Mouse (Mus musculus) hindbrain, postnatal 0 days (tissue): ENCODE measurements around the gene Prg4. TPM values are rescaled to one million over a fixed set of nuclear protein-coding genes. Genes with fewer than 3 reads are reported as not detected.

Experiments
- ATAC-seq: fragments of 200-750 bp; cut with Nextera tagmentation; 2 replicates; pipeline ENCODE4 v1.8.0; 2017; ENCODE audit warnings: mild to moderate bottlenecking, moderate TSS enrichment, moderate library complexity
- DNase-seq: peaks from one replicate; pipeline ENCODE4 v3.0.0-alpha.2; 2015; ENCODE audit warnings: low spot score
- H3K27ac ChIP-seq: fragments of 300-500 bp; sonication (generic); 2 replicates; pipeline ENCODE4 v1.5.1; 2014; ENCODE audit warnings: mild to moderate bottlenecking
- H3K27me3 ChIP-seq: fragments of 300-500 bp; sonication (generic); 2 replicates; pipeline ENCODE4 v1.6.1; 2014; ENCODE audit warnings: low read length, mixed read lengths; ENCODE audit not compliant: insufficient read depth
- H3K36me3 ChIP-seq: fragments of 300-500 bp; sonication (generic); 2 replicates; pipeline ENCODE4 v1.6.1; 2014; ENCODE audit warnings: low read length, mixed read lengths; ENCODE audit not compliant: insufficient read depth
- H3K4me1 ChIP-seq: fragments of 300-500 bp; sonication (generic); 2 replicates; pipeline ENCODE4 v1.6.1; 2014; ENCODE audit warnings: antibody characterized with exemption, low read length, mixed read lengths; ENCODE audit not compliant: insufficient read depth
- H3K4me2 ChIP-seq: fragments of 300-500 bp; sonication (generic); 2 replicates; pipeline ENCODE4 v1.6.1; 2014; ENCODE audit warnings: low read depth, mild to moderate bottlenecking, low read length, moderate library complexity, mixed read lengths
- H3K4me3 ChIP-seq: fragments of 300-500 bp; sonication (generic); 2 replicates; pipeline ENCODE4 v1.5.1; 2014; ENCODE audit warnings: low read length
- H3K9ac ChIP-seq: fragments of 300-500 bp; sonication (generic); replicated peaks from 2 replicates; pipeline ENCODE4 v1.6.1; 2014; ENCODE audit warnings: mild to moderate bottlenecking, low read length, moderate library complexity, mixed read lengths
- H3K9me3 ChIP-seq: fragments of 300-500 bp; sonication (generic); 2 replicates; pipeline ENCODE4 v1.6.1; 2016; ENCODE audit warnings: low read length, mixed read lengths
- CTCF ChIP-seq: IDR thresholded peaks from 2 replicates; pipeline ENCODE4 v1.5.1; 2016; ENCODE audit warnings: antibody characterized with exemption, control low read depth, low read depth
- WGBS: fragments of 180-500 bp; shearing (Covaris S2); extraction: QIAGEN DNeasy Blood & Tissue Kit; methylation state at CpG from one replicate; pipeline ENCODE4 v1.1.7; 2014; 5-methylcytosine and 5-hydroxymethylcytosine counted together
- polyA plus RNA-seq: library from polyadenylated mRNA; unstranded; fragments of >200 nt; fragmentation: Nextera tagmentation; extraction: Ambion mirVana; gene quantifications from 2 replicates; pipeline ENCODE4 v1.2.1, GENCODE M21; 2015
- total RNA-seq: library from RNA; depleted of rRNA; stranded (reverse); fragments of >200 nt; gene quantifications from 2 replicates; pipeline ENCODE4 v1.2.3, GENCODE M21; 2014; rRNA removed

Gene Prg4
- total and polyA plus RNA-seq, 2 experiments from 2014 or later, result 1.0 to 1.3 TPM

- H3K9me3 ChIP-seq, result no peaks in the 10 kb centered on the region
- H3K4me3 ChIP-seq, result no peak overlapping the region
- H3K27ac ChIP-seq, result no peak overlapping the region
- H3K9ac ChIP-seq, result no peak overlapping the region
- TF ChIP-seq CTCF, result no peak
- no peaks in the 10 kb centered on the region for H3K4me1 ChIP-seq
- no peaks in the 10 kb centered on the region for H3K27me3 ChIP-seq
- no peak for ATAC-seq
- no peak overlapping the region for H3K4me2 ChIP-seq
- 92% methylated on average over 4 of the region's 4 CpGs for WGBS
- DNase-seq, result no peak
- peaks cover 56% of the 10 kb centered on the region for H3K36me3 ChIP-seq
These were observed 47.5 kb downstream of the Prg4 start for GRCm38 (mm10) chr1:150418426-150418825.

GRCm38 (mm10) chr1:150416006-150416405, 50.0 kb downstream of the Prg4 start:
- Histone ChIP-seq H3K9me3 (no peaks in the 10 kb centered on the region), H3K27me3 (no peaks in the 10 kb centered on the region), H3K36me3 (peaks cover 55% of the 10 kb centered on the region), H3K4me3 (no peak overlapping the region), H3K27ac (no peak overlapping the region), H3K4me1 (no peaks in the 10 kb centered on the region), H3K4me2 (no peak overlapping the region), H3K9ac (no peak overlapping the region)
- TF ChIP-seq CTCF, result no peak
- DNase-seq (no peak), ATAC-seq (no peak)
- WGBS, result 95% methylated on average over 3 of the region's 3 CpGs

GRCm38 (mm10) chr1:150409996-150410395, 56.0 kb downstream of the Prg4 start:
- Histone ChIP-seq H3K4me2 (no peak overlapping the region), H3K9ac (no peak overlapping the region), H3K36me3 (peaks cover 43% of the 10 kb centered on the region), H3K27me3 (no peaks in the 10 kb centered on the region), H3K27ac (no peak overlapping the region), H3K9me3 (no peaks in the 10 kb centered on the region), H3K4me1 (no peaks in the 10 kb centered on the region), H3K4me3 (no peak overlapping the region)
- ATAC-seq, result no peak
- no peak for TF ChIP-seq CTCF
- 97% methylated on average over 6 of the region's 6 CpGs for WGBS
- DNase-seq, result no peak

GRCm38 (mm10) chr1:150407285-150407684, 58.7 kb downstream of the Prg4 start:
- Histone ChIP-seq H3K4me2 (no peak overlapping the region), H3K36me3 (peaks cover 41% of the 10 kb centered on the region; the same call in 1 of the 2 replicates), H3K27me3 (no peaks in the 10 kb centered on the region), H3K4me1 (no peaks in the 10 kb centered on the region), H3K9ac (no peak overlapping the region), H3K27ac (no peak overlapping the region), H3K9me3 (no peaks in the 10 kb centered on the region), H3K4me3 (no peak overlapping the region)
- no peak for TF ChIP-seq CTCF
- DNase-seq (no peak), ATAC-seq (no peak)
- 95% methylated on average over 9 of the region's 9 CpGs for WGBS

GRCm38 (mm10) chr1:150404555-150404954, 61.4 kb downstream of the Prg4 start:
- DNase-seq (no peak), ATAC-seq (no peak)
- H3K9ac ChIP-seq, result no peak overlapping the region
- no peak for TF ChIP-seq CTCF
- H3K4me2 ChIP-seq, result no peak overlapping the region
- no peaks in the 10 kb centered on the region for H3K27me3 ChIP-seq
- peaks cover 32% of the 10 kb centered on the region; the same call in 1 of the 2 replicates for H3K36me3 ChIP-seq
- WGBS, result 93% methylated on average over 3 of the region's 3 CpGs
- no peak overlapping the region for H3K4me3 ChIP-seq
- H3K27ac ChIP-seq, result no peak overlapping the region
- no peaks in the 10 kb centered on the region for H3K9me3 ChIP-seq
- no peaks in the 10 kb centered on the region for H3K4me1 ChIP-seq

- H3K36me3 ChIP-seq, result peaks cover 32% of the 10 kb centered on the region; the same call in 1 of the 2 replicates
- WGBS, result 90% methylated on average over 3 of the region's 3 CpGs
- ATAC-seq (no peak), DNase-seq (no peak)
- TF ChIP-seq CTCF, result no peak
- H3K4me2 ChIP-seq, result no peak overlapping the region
- no peaks in the 10 kb centered on the region for H3K9me3 ChIP-seq
- H3K4me3 ChIP-seq, result no peak overlapping the region
- H3K9ac ChIP-seq, result no peak overlapping the region
- H3K27me3 ChIP-seq, result no peaks in the 10 kb centered on the region
- H3K27ac ChIP-seq, result no peak overlapping the region
- H3K4me1 ChIP-seq, result no peaks in the 10 kb centered on the region
These were observed 62.1 kb downstream of the Prg4 start for GRCm38 (mm10) chr1:150403914-150404313.

Other genes with a start within 250 kb of the Prg4 start
- gene Pdc, start 146.7 kb downstream of the Prg4 start, total RNA-seq, result not detected in 2 replicates
- not detected in 2 replicates for gene Pdc, start 146.7 kb downstream of the Prg4 start, polyA plus RNA-seq
- 70.8 and 76.3 TPM in 2 replicates for gene Tpr, start 73.3 kb downstream of the Prg4 start, total RNA-seq
- gene Tpr, start 73.3 kb downstream of the Prg4 start, polyA plus RNA-seq, result 137 and 141 TPM in 2 replicates
- 18.1 and 48.5 TPM in 2 replicates for gene Odr4, start 73.1 kb downstream of the Prg4 start, total RNA-seq
- gene Odr4, start 73.1 kb downstream of the Prg4 start, polyA plus RNA-seq, result 49.6 and 52.4 TPM in 2 replicates